Mouse (Mus musculus): ENCODE results near the gene Cfc1. TPM values are rescaled to one million over a fixed set of nuclear protein-coding genes. Genes with fewer than 3 reads are reported as not detected.

Gene Cfc1
- total and polyA plus RNA-seq, 3 experiments = not detected

- Histone ChIP-seq H3K4me3 (ENCODE audit: control insufficient read depth in 1 of 2, insufficient read depth in 1 of 2, low read depth in 2 of 2, low read length in 2 of 2) (no peak overlapping the region), H3K27me3 (ENCODE audit: control insufficient read depth in 1 of 2, insufficient read depth in 2 of 2, low read length in 2 of 2) (peaks cover 0 to 6% of the 10 kb centered on the region in 2 experiments; a peak in 1 of 4 replicates), H3K4me1 (ENCODE audit: control insufficient read depth in 1 of 2, insufficient read depth in 2 of 2, low read length in 2 of 2) (no peaks in the 10 kb centered on the region), H3K27ac (ENCODE audit: control insufficient read depth, low read depth, low read length) (no peak overlapping the region), H3K79me2 (ENCODE audit: control insufficient read depth, insufficient read depth, low read length, poor library complexity) (no peaks in the 10 kb centered on the region), H3K9ac (ENCODE audit: control insufficient read depth, low read depth, low read length, poor library complexity, severe bottlenecking) (no peak overlapping the region), H3K36me3 (ENCODE audit: control insufficient read depth in 1 of 2, insufficient read depth in 2 of 2, low read length in 2 of 2) (no peaks in the 10 kb centered on the region), H3K9me3 (replicated peaks; ENCODE audit: insufficient read depth, low read length) (no peaks in the 10 kb centered on the region)
- DNase-seq (ENCODE audit: low read depth, low spot score) = peak; percentile 21
- TF ChIP-seq CTCF (IDR thresholded peaks at IDR 0.05 in 2 of 3, conservative IDR thresholded peaks at IDR 0.05 in 1 of 3; ENCODE audit: control insufficient read depth in 1 of 3, insufficient read depth in 1 of 3, low read depth in 2 of 3, low read length in 3 of 3, poor library complexity in 1 of 3, severe bottlenecking in 1 of 3) (peak in 1 of 3 experiments; percentile 28; a peak in 2 of 6 replicates), MEF2A (IDR thresholded peaks at IDR 0.05; ENCODE audit: extremely low read depth, insufficient replicate concordance, low read depth, low read length, poor library complexity, severe bottlenecking) (no peak), RAD21 (IDR thresholded peaks at IDR 0.05; ENCODE audit: low read depth, low read length) (peak; percentile 17), TCF12 (IDR thresholded peaks at IDR 0.05; ENCODE audit: low read depth, low read length) (no peak), SMC3 (IDR thresholded peaks at IDR 0.05; ENCODE audit: low read depth, low read length) (peak; percentile 30), MXI1 (IDR thresholded peaks at IDR 0.05; ENCODE audit: low read depth, low read length) (no peak)
These were observed 17.2 kb upstream of the Cfc1 start for GRCm38 (mm10) chr1:34518259-34518658.

- TF ChIP-seq UBTF (IDR thresholded peaks at IDR 0.05; ENCODE audit: borderline replicate concordance, insufficient read depth, low read depth, low read length) (no peak), POLR2A (IDR thresholded peaks at IDR 0.05; ENCODE audit: control insufficient read depth in 1 of 2, insufficient read depth in 1 of 2, low read depth in 1 of 2, low read length in 2 of 2, poor library complexity in 1 of 2) (no peak), SIN3A (IDR thresholded peaks at IDR 0.05; ENCODE audit: low read length) (no peak), MAFK (IDR thresholded peaks at IDR 0.05; ENCODE audit: borderline replicate concordance, low read depth, low read length) (no peak), GABPA (IDR thresholded peaks at IDR 0.05; ENCODE audit: low read depth, low read length) (no peak), CHD2 (IDR thresholded peaks at IDR 0.05; ENCODE audit: low read length) (no peak), USF1 (IDR thresholded peaks at IDR 0.05; ENCODE audit: low read depth, low read length) (no peak), EP300 (IDR thresholded peaks at IDR 0.05; ENCODE audit: low read depth in 1 of 2, low read length in 2 of 2) (no peak), ZMIZ1 (IDR thresholded peaks at IDR 0.05; ENCODE audit: low read depth, low read length) (no peak), TBP (IDR thresholded peaks at IDR 0.05; ENCODE audit: low read depth, low read length) (no peak), TAL1 (IDR thresholded peaks at IDR 0.05; ENCODE audit: low read length) (no peak), CHD1 (IDR thresholded peaks at IDR 0.05; ENCODE audit: low read depth, low read length) (no peak), MYC (IDR thresholded peaks at IDR 0.05; ENCODE audit: low read depth, low read length) (no peak), ZNF384 (IDR thresholded peaks at IDR 0.05; ENCODE audit: low read depth, low read length) (no peak), NRF1 (IDR thresholded peaks at IDR 0.05; ENCODE audit: insufficient read depth, low read depth, low read length, poor library complexity, severe bottlenecking) (no peak), ZKSCAN1 (IDR thresholded peaks at IDR 0.05; ENCODE audit: low read depth, low read length) (no peak), BHLHE40 (IDR thresholded peaks at IDR 0.05; ENCODE audit: borderline replicate concordance, low read depth, low read length) (no peak), MAZ (IDR thresholded peaks at IDR 0.05; ENCODE audit: low read depth, low read length) (no peak), E2F4 (IDR thresholded peaks at IDR 0.05; ENCODE audit: borderline replicate concordance, low read depth, low read length) (no peak)
- Histone ChIP-seq H3K9ac (ENCODE audit: control insufficient read depth, low read depth, low read length, poor library complexity, severe bottlenecking) (no peak overlapping the region), H3K9me3 (replicated peaks; ENCODE audit: insufficient read depth, low read length) (no peaks in the 10 kb centered on the region), H3K4me1 (ENCODE audit: control insufficient read depth in 1 of 2, insufficient read depth in 2 of 2, low read length in 2 of 2) (no peaks in the 10 kb centered on the region), H3K27me3 (ENCODE audit: control insufficient read depth in 1 of 2, insufficient read depth in 2 of 2, low read length in 2 of 2) (peaks cover 0 to 6% of the 10 kb centered on the region in 2 experiments; a peak in 2 of 4 replicates), H3K79me2 (ENCODE audit: control insufficient read depth, insufficient read depth, low read length, poor library complexity) (no peaks in the 10 kb centered on the region), H3K27ac (ENCODE audit: control insufficient read depth, low read depth, low read length) (no peak overlapping the region), H3K4me3 (ENCODE audit: control insufficient read depth in 1 of 2, insufficient read depth in 1 of 2, low read depth in 2 of 2, low read length in 2 of 2) (no peak overlapping the region), H3K36me3 (ENCODE audit: control insufficient read depth in 1 of 2, insufficient read depth in 2 of 2, low read length in 2 of 2) (no peaks in the 10 kb centered on the region)
- no peak for DNase-seq (ENCODE audit: low read depth, low spot score)
These were observed 13.1 kb upstream of the Cfc1 start for GRCm38 (mm10) chr1:34522205-34522849.
